9 mouse cellular contexts compared by ENCODE assay signal in the genomic region with DNA sequence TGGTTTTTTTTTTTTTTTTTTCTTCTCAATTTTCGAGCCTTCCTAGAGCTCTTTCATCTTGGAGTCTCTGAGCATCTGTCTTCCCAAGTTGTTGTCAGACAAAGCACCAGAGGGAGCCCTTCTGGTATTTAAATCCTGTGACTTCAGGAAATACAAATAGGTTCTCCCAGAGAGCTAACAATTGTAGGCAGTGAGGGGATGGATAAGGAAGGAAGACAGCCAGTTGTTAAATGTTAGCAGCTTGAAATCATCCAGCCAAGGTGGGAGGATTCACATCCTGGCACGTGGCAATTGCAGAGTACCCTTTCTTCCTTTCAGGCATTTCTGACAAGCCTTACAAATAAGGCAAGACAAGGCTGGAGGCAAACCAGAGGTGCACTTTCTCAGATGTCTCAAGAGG.
A peak's percentile ranks its signal among the peaks of the same experiment; 100 is the strongest.
DNase-seq lines count a peak whose midpoint lies in the region; ATAC-seq and TF ChIP-seq lines count a peak whose summit lies in the region.
"Had no signal": no experiment of that assay in that cellular context is flagged by ENCODE, and none has a peak within 500 bp of the region (broad histone marks: within the 10 kb centered on the region; RNA-seq: fewer than 3 reads in every experiment).

No protein-coding gene starts in this region.

- TF ChIP-seq CTCF in Patski (IDR thresholded peaks at IDR 0.05), result peak; percentile 52
- TF ChIP-seq CTCF in left cerebral cortex, adult 2 months (IDR thresholded peaks at IDR 0.05), result peak; percentile 50

- H3K36me3 ChIP-seq in kidney, embryonic 14.5 days (ENCODE audit: control insufficient read depth, insufficient read depth, low read length), result no peaks in the 10 kb centered on the region

- POLR2A ChIA-PET in Patski (lab: Charles Lee), result interaction anchor here (0.9 kb wide), 1 partner anchor 30 kb away, joined by 3 read pairs; no protein-coding TSS in a partner anchor

- no peaks in the 10 kb centered on the region for H3K27me3 ChIP-seq in kidney, embryonic 14.5 days (ENCODE audit: control insufficient read depth, insufficient read depth, low read length)
- no peaks in the 10 kb centered on the region for H3K27me3 ChIP-seq in Patski

- peaks cover 8% of the 10 kb centered on the region; the same call in 1 of the 2 replicates for H3K4me1 ChIP-seq in kidney, embryonic 14.5 days (ENCODE audit: control insufficient read depth, insufficient read depth, low read length)

- in situ Hi-C loops in Patski (cut with MboI; ENCODE audit: low pct_unique_long_range_greater_than_20kb), result loop anchor here (5.0 kb wide), 1 partner anchor 201 kb away; no protein-coding TSS in a partner anchor

- peak; percentile 4 for DNase-seq in kidney, adult 18-20 months
- no peak for DNase-seq in Patski (ENCODE audit: low read depth, low spot score)
- DNase-seq in embryo, embryonic 9.5 days (ENCODE audit: extremely low spot score), result peak; percentile 10
- DNase-seq in left cerebral cortex, adult 2 months (ENCODE audit: extremely low spot score in 1 of 2, low spot score in 2 of 2), result peak; percentile 16
- no peak for DNase-seq in thymus, postnatal 4 days
- DNase-seq in spleen, postnatal 14 days (ENCODE audit: low spot score in 2 of 2), result no peak
- no peak for DNase-seq in gastrocnemius, postnatal 14 days

- H3K9me3 ChIP-seq in kidney, embryonic 14.5 days (ENCODE audit: control insufficient read depth, low read length), result no peaks in the 10 kb centered on the region

- WGBS in kidney, embryonic 14.5 days, result 0% methylated on average over 2 of the region's 2 CpGs

- H3K4me2 ChIP-seq in kidney, embryonic 14.5 days (replicated peaks; ENCODE audit: low read depth, low read length), result no peak overlapping the region

- H3K9ac ChIP-seq in kidney, embryonic 14.5 days (ENCODE audit: low read depth, low read length), result no peak overlapping the region

- CTCF ChIA-PET in Patski (lab: Charles Lee), result interaction anchor here (0.9 to 2.1 kb wide), 8 partner anchors 10 to 205 kb away, joined by 3 to 6 read pairs (median 5); no protein-coding TSS in a partner anchor

- H3K4me3 ChIP-seq in kidney, embryonic 14.5 days (ENCODE audit: low read length), result no peak overlapping the region
- H3K4me3 ChIP-seq in left cerebral cortex, adult 2 months, result no peak overlapping the region

- H3K27ac ChIP-seq in kidney, embryonic 14.5 days (ENCODE audit: low read depth, low read length), result no peak overlapping the region
- no peak overlapping the region for H3K27ac ChIP-seq in left cerebral cortex, adult 2 months

- intact Hi-C loops in left cerebral cortex, adult 2 months (cut with DNase I), result loop anchor here (1.0 to 10.0 kb wide), 2 partner anchors 203 to 468 kb away; no protein-coding TSS in a partner anchor
- intact Hi-C loops in gastrocnemius, postnatal 14 days (cut with DNase I; ENCODE audit: low total_unique reads), result no loop called here

- no peak for ATAC-seq in kidney, embryonic 14.5 days (ENCODE audit: low FRiP score, low TSS enrichment)
- ATAC-seq in Patski, result no peak
- ATAC-seq: activated CD4-positive, CD25-positive, alpha-beta regulatory T cell, adult 4 months had no signal

Comparison
In these comparisons a context has a peak if more than half of its experiments do, and no peak if none do; other contexts are left out.
1. DNase-seq: peak in kidney, adult 18-20 months (single experiment), embryo, embryonic 9.5 days (single experiment) and left cerebral cortex, adult 2 months (2 of 2); none in Patski (single experiment), thymus, postnatal 4 days (single experiment), spleen, postnatal 14 days (0 of 2) and gastrocnemius, postnatal 14 days (single experiment).